Mouse (Mus musculus): Measurements from ENCODE around the gene Cldn6. TPM values are rescaled to one million over a fixed set of nuclear protein-coding genes. Genes with fewer than 3 reads are reported as not detected.
A peak's percentile ranks its signal among the peaks of the same experiment; 100 is the strongest.

The Cldn6 gene
- polyA plus RNA-seq, 1 experiment from 2014 or later: 0.30 TPM

GRCm38 (mm10) chr17:23726758-23727142 is 47.7 kb downstream of the Cldn6 start:
- Histone ChIP-seq H3K9ac (peak overlapping the region; percentile 81), H3K27me3 (no peaks in the 10 kb centered on the region), H3K4me2 (peak overlapping the region; percentile 90), H3K27ac (0 out of 2 replicates have a peak overlapping the region, but pooled peaks have one; percentile 19), H3K9me3 (replicated peaks) (no peaks in the 10 kb centered on the region), H3K36me3 (ENCODE audit: poor library complexity, severe bottlenecking) (no peaks in the 10 kb centered on the region), H3K4me3 (peak overlapping the region; percentile 89), H3K4me1 (peaks cover 15% of the 10 kb centered on the region)
- ATAC-seq: peak; percentile 81
- WGBS: 1% methylated on average over 20 of the region's 20 CpGs

DNA sequence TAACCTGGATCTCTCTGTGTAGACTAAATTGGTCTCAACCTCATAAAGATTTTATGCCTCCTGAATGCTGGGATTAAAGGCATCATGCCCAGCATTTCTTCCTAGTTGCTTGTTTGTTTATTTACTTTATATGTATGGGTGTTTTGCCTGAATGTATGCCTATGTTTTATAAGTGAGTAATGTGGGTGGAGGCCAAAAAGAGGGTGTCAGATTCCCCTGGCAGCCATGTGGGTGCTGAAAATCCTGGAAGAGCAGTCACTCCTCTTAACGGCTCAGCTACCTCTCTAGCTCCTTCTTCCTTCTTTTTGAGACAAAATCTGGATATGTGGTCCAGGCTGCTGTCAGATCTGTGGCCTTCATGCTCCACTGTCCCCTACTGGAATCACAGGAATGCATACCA is 51.4 kb downstream of the Cldn6 start:
- H3K27me3 ChIP-seq: no peaks in the 10 kb centered on the region
- H3K27ac ChIP-seq: no peak overlapping the region
- ATAC-seq: no peak
- no peak overlapping the region for H3K4me3 ChIP-seq
- 83% methylated on average over 1 of the region's 1 CpGs for WGBS
- H3K9me3 ChIP-seq (replicated peaks): no peaks in the 10 kb centered on the region
- H3K4me1 ChIP-seq: peaks cover 14% of the 10 kb centered on the region
- no peak overlapping the region for H3K9ac ChIP-seq
- no peak overlapping the region for H3K4me2 ChIP-seq
- peaks cover 10% of the 10 kb centered on the region for H3K36me3 ChIP-seq (ENCODE audit: poor library complexity, severe bottlenecking)

Other genes with a start within 250 kb of the Cldn6 start
- not detected in 2 replicates for gene Vmn2r117, start 199.6 kb upstream of the Cldn6 start, polyA plus RNA-seq (2015; fragmentation: Nextera tagmentation; extraction: Ambion mirVana)
- 20.7 and 22.4 TPM in 2 replicates for gene Zfp213, start 115.0 kb upstream of the Cldn6 start, polyA plus RNA-seq (2015; fragmentation: Nextera tagmentation; extraction: Ambion mirVana)
- gene Zfp13, start 79.8 kb upstream of the Cldn6 start, polyA plus RNA-seq (2015; fragmentation: Nextera tagmentation; extraction: Ambion mirVana): 21.2 and 26.8 TPM in 2 replicates
- gene Zscan10, start 78.4 kb upstream of the Cldn6 start, polyA plus RNA-seq (2015; fragmentation: Nextera tagmentation; extraction: Ambion mirVana): 0.24 TPM in 1 of 2 replicates, not detected in the other
- gene Mmp25, start 34.0 kb upstream of the Cldn6 start, polyA plus RNA-seq (2015; fragmentation: Nextera tagmentation; extraction: Ambion mirVana): 0.81 and 0.87 TPM in 2 replicates
- gene Bicdl2, start 18.7 kb upstream of the Cldn6 start, polyA plus RNA-seq (2015; fragmentation: Nextera tagmentation; extraction: Ambion mirVana): 0.14 and 0.35 TPM in 2 replicates
- 56.8 and 60.3 TPM in 2 replicates for gene Hcfc1r1, start 5.7 kb upstream of the Cldn6 start, polyA plus RNA-seq (2015; fragmentation: Nextera tagmentation; extraction: Ambion mirVana)
- gene Thoc6, start 5.4 kb upstream of the Cldn6 start, polyA plus RNA-seq (2015; fragmentation: Nextera tagmentation; extraction: Ambion mirVana): 45.3 and 47.4 TPM in 2 replicates
- 3.8 and 5.5 TPM in 2 replicates for gene Tnfrsf12a, start 1.8 kb upstream of the Cldn6 start, polyA plus RNA-seq (2015; fragmentation: Nextera tagmentation; extraction: Ambion mirVana)
- 2.0 and 3.3 TPM in 2 replicates for gene Cldn9, start 4.8 kb downstream of the Cldn6 start, polyA plus RNA-seq (2015; fragmentation: Nextera tagmentation; extraction: Ambion mirVana)
- not detected in 2 replicates for gene 1520401A03Rik, start 43.5 kb downstream of the Cldn6 start, polyA plus RNA-seq (2015; fragmentation: Nextera tagmentation; extraction: Ambion mirVana)
- 36.7 and 41.0 TPM in 2 replicates for gene Pkmyt1, start 47.1 kb downstream of the Cldn6 start, polyA plus RNA-seq (2015; fragmentation: Nextera tagmentation; extraction: Ambion mirVana)
- 29.8 and 32.7 TPM in 2 replicates for gene Paqr4, start 61.6 kb downstream of the Cldn6 start, polyA plus RNA-seq (2015; fragmentation: Nextera tagmentation; extraction: Ambion mirVana)
- gene Kremen2, start 66.6 kb downstream of the Cldn6 start, polyA plus RNA-seq (2015; fragmentation: Nextera tagmentation; extraction: Ambion mirVana): 0.24 and 0.37 TPM in 2 replicates
- gene Flywch1, start 92.4 kb downstream of the Cldn6 start, polyA plus RNA-seq (2015; fragmentation: Nextera tagmentation; extraction: Ambion mirVana): 165 and 176 TPM in 2 replicates
- 34.3 and 40.1 TPM in 2 replicates for gene Flywch2, start 106.8 kb downstream of the Cldn6 start, polyA plus RNA-seq (2015; fragmentation: Nextera tagmentation; extraction: Ambion mirVana)
- gene Srrm2, start 111.3 kb downstream of the Cldn6 start, polyA plus RNA-seq (2015; fragmentation: Nextera tagmentation; extraction: Ambion mirVana): 605 and 611 TPM in 2 replicates
- gene Elob, start 149.9 kb downstream of the Cldn6 start, polyA plus RNA-seq (2015; fragmentation: Nextera tagmentation; extraction: Ambion mirVana): 1,249 and 1,327 TPM in 2 replicates
- not detected in 2 replicates for gene Prss33, start 156.8 kb downstream of the Cldn6 start, polyA plus RNA-seq (2015; fragmentation: Nextera tagmentation; extraction: Ambion mirVana)
- gene Prss32, start 164.6 kb downstream of the Cldn6 start, polyA plus RNA-seq (2015; fragmentation: Nextera tagmentation; extraction: Ambion mirVana): not detected in 2 replicates
- 1.2 and 1.3 TPM in 2 replicates for gene Prss41, start 164.9 kb downstream of the Cldn6 start, polyA plus RNA-seq (2015; fragmentation: Nextera tagmentation; extraction: Ambion mirVana)
- not detected in 2 replicates for gene Prss21, start 188.8 kb downstream of the Cldn6 start, polyA plus RNA-seq (2015; fragmentation: Nextera tagmentation; extraction: Ambion mirVana)
- not detected in 2 replicates for gene Dcpp1, start 201.6 kb downstream of the Cldn6 start, polyA plus RNA-seq (2015; fragmentation: Nextera tagmentation; extraction: Ambion mirVana)
- not detected in 2 replicates for gene Dcpp2, start 201.6 kb downstream of the Cldn6 start, polyA plus RNA-seq (2015; fragmentation: Nextera tagmentation; extraction: Ambion mirVana)
- gene Dcpp3, start 238.2 kb downstream of the Cldn6 start, polyA plus RNA-seq (2015; fragmentation: Nextera tagmentation; extraction: Ambion mirVana): not detected in 2 replicates